Mouse (Mus musculus) layer of hippocampus, adult 2 months (tissue): ENCODE data around the gene C1qtnf6. TPM values are rescaled to one million over a fixed set of nuclear protein-coding genes. Genes with fewer than 3 reads are reported as not detected.
A peak's percentile ranks its signal among the peaks of the same experiment; 100 is the strongest.

Experiments used
- DNase-seq, 2 experiments: peaks; one replicate each; pipeline ENCODE4 v3.0.0; 2022; ENCODE audit warnings: low spot score in 2 of 2
- H3K27ac ChIP-seq: fragments of 200-600 bp; 2 replicates; pipeline ENCODE4 v1.8.1; 2022
- H3K4me3 ChIP-seq: fragments of 200-600 bp; 2 replicates; pipeline ENCODE4 v1.8.1; 2022; ENCODE audit warnings: mild to moderate bottlenecking
- CTCF ChIP-seq: fragments of 200-600 bp; conservative IDR thresholded peaks from 2 replicates; pipeline ENCODE4 v1.8.1; 2022; ENCODE audit warnings: antibody characterized with exemption, mild to moderate bottlenecking, moderate library complexity
- total RNA-seq, 2 experiments: library from RNA; stranded (reverse); gene quantifications; 2 replicates each; pipeline ENCODE4 v1.2.3; 2021

Gene C1qtnf6
- total RNA-seq, 2 experiments from 2014 or later = 4.5 to 5.2 TPM

- TF ChIP-seq CTCF = no peak
- DNase-seq = no peak
- H3K4me3 ChIP-seq = peak overlapping the region; percentile 60
- peak overlapping the region; percentile 70 for H3K27ac ChIP-seq
These were observed 10.4 kb upstream of the C1qtnf6 start for GRCm38 (mm10) chr15:78541606-78542005.

- no peak for DNase-seq
- no peak for TF ChIP-seq CTCF
- H3K4me3 ChIP-seq = peak overlapping the region; percentile 60; the same call in 1 of the 2 replicates
- peak overlapping the region; percentile 70; the same call in 1 of the 2 replicates for H3K27ac ChIP-seq
These were observed 9.8 kb upstream of the C1qtnf6 start for GRCm38 (mm10) chr15:78541036-78541435.

- H3K4me3 ChIP-seq = no peak overlapping the region
- H3K27ac ChIP-seq = no peak overlapping the region
- no peak for DNase-seq
- TF ChIP-seq CTCF = no peak
These were observed 4.7 kb upstream of the C1qtnf6 start for GRCm38 (mm10) chr15:78535723-78536421.

- TF ChIP-seq CTCF = no peak
- Histone ChIP-seq H3K27ac (no peak overlapping the region), H3K4me3 (no peak overlapping the region)
- DNase-seq = no peak
These were observed 2.2 kb upstream of the C1qtnf6 start for GRCm38 (mm10) chr15:78533346-78533835.

GRCm38 (mm10) chr15:78532566-78533345 lies 1.5 kb upstream of the C1qtnf6 start:
- no peak for TF ChIP-seq CTCF
- no peak for DNase-seq
- no peak overlapping the region for H3K4me3 ChIP-seq
- 0 out of 2 replicates have a peak overlapping the region, but pooled peaks have one; percentile 9 for H3K27ac ChIP-seq

- H3K27ac ChIP-seq = peak overlapping the region; percentile 93
- peak overlapping the region; percentile 52 for H3K4me3 ChIP-seq
- DNase-seq = peak; percentile 99
- TF ChIP-seq CTCF = peak; percentile 85
These were observed 769 bp upstream of the C1qtnf6 start for GRCm38 (mm10) chr15:78531901-78532469.

GRCm38 (mm10) chr15:78531451-78531720 lies 170 bp upstream of the C1qtnf6 start:
- TF ChIP-seq CTCF = no peak
- H3K27ac ChIP-seq = peak overlapping the region; percentile 93
- peak overlapping the region; percentile 52; the same call in 1 of the 2 replicates for H3K4me3 ChIP-seq
- DNase-seq = no peak

- DNase-seq = no peak
- H3K4me3 ChIP-seq = no peak overlapping the region; the same call in 1 of the 2 replicates
- no peak for TF ChIP-seq CTCF
- peak overlapping the region; percentile 93 for H3K27ac ChIP-seq
These were observed 1.1 kb downstream of the C1qtnf6 start for GRCm38 (mm10) chr15:78530141-78530540.

GRCm38 (mm10) chr15:78529428-78529990 lies 1.7 kb downstream of the C1qtnf6 start:
- H3K27ac ChIP-seq = peak overlapping the region; percentile 93
- TF ChIP-seq CTCF = no peak
- DNase-seq = peak; percentile 73 to 82
- H3K4me3 ChIP-seq = peak overlapping the region; percentile 55

GRCm38 (mm10) chr15:78528726-78529411 lies 2.3 kb downstream of the C1qtnf6 start:
- H3K4me3 ChIP-seq = peak overlapping the region; percentile 55
- no peak for TF ChIP-seq CTCF
- DNase-seq = no peak
- peak overlapping the region; percentile 93 for H3K27ac ChIP-seq

- DNase-seq = peak; percentile 72 to 79
- H3K27ac ChIP-seq = peak overlapping the region; percentile 93
- H3K4me3 ChIP-seq = no peak overlapping the region
- no peak for TF ChIP-seq CTCF
These were observed 3.2 kb downstream of the C1qtnf6 start for GRCm38 (mm10) chr15:78527973-78528372.

- Histone ChIP-seq H3K27ac (no peak overlapping the region), H3K4me3 (no peak overlapping the region)
- no peak for DNase-seq
- no peak for TF ChIP-seq CTCF
These were observed 7.1 kb downstream of the C1qtnf6 start for GRCm38 (mm10) chr15:78524163-78524562.

- Histone ChIP-seq H3K4me3 (no peak overlapping the region), H3K27ac (no peak overlapping the region)
- no peak for TF ChIP-seq CTCF
- no peak for DNase-seq
These were observed 9.3 kb downstream of the C1qtnf6 start for GRCm38 (mm10) chr15:78521892-78522291.
